Mouse (Mus musculus): Measurements from ENCODE around the gene Tlx2.

The Tlx2 gene

GRCm38 (mm10) chr6:83070247-83070310 is at the start of gene Tlx2:
Tlx2 (minus strand) TSS chr6:83070293.
- in situ Hi-C loops (cut with MboI, MseI) = loop anchor here in 1 of 2 experiments (5.0 kb wide), 1 partner anchor 47 kb away; the partner anchor contains the start of gene Mogs

- in situ Hi-C loops (cut with MboI, MseI) = loop anchor here in 1 of 2 experiments (5.0 to 10.0 kb wide), 2 partner anchors 47 to 875 kb away; partner anchors contain the start of gene Tlx2
Measured at GRCm38 (mm10) chr6:83119734-83120051, 49.6 kb upstream of the Tlx2 start.

GRCm38 (mm10) chr6:83118825-83119733 is 49.0 kb upstream of the Tlx2 start:
- in situ Hi-C loops (cut with MboI, MseI) = loop anchor here in 1 of 2 experiments (5.0 to 10.0 kb wide), 2 partner anchors 47 to 876 kb away; partner anchors contain the start of gene Tlx2

GRCm38 (mm10) chr6:83118369-83118768 is 48.3 kb upstream of the Tlx2 start:
- in situ Hi-C loops (cut with MboI, MseI) = loop anchor here in 1 of 2 experiments (5.0 to 10.0 kb wide), 2 partner anchors 46 to 876 kb away; partner anchors contain the start of gene Tlx2

GRCm38 (mm10) chr6:83117616-83118015 is 47.5 kb upstream of the Tlx2 start:
- in situ Hi-C loops (cut with MboI, MseI) = loop anchor here in 1 of 2 experiments (5.0 to 10.0 kb wide), 2 partner anchors 45 to 877 kb away; partner anchors contain the start of gene Tlx2

GRCm38 (mm10) chr6:83117165-83117438 is 47.0 kb upstream of the Tlx2 start:
- in situ Hi-C loops (cut with MboI, MseI) = loop anchor here in 1 of 2 experiments (5.0 to 10.0 kb wide), 2 partner anchors 45 to 878 kb away; partner anchors contain the start of gene Tlx2

GRCm38 (mm10) chr6:83116373-83117164 is 46.5 kb upstream of the Tlx2 start:
- in situ Hi-C loops (cut with MboI, MseI) = loop anchor here in 1 of 2 experiments (5.0 to 10.0 kb wide), 2 partner anchors 44 to 878 kb away; partner anchors contain the start of gene Tlx2

- in situ Hi-C loops (cut with MboI, MseI) = loop anchor here in 1 of 2 experiments (5.0 to 10.0 kb wide), 2 partner anchors 44 to 879 kb away; partner anchors contain the start of gene Tlx2
Measured at GRCm38 (mm10) chr6:83115682-83116372, 45.7 kb upstream of the Tlx2 start.

GRCm38 (mm10) chr6:83115011-83115671 is 45.0 kb upstream of the Tlx2 start, which contains the start of gene Mogs:
Mogs (plus strand) TSS chr6:83115496.
- in situ Hi-C loops (cut with MboI, MseI) = loop anchor here in 1 of 2 experiments (5.0 to 10.0 kb wide), 2 partner anchors 43 to 880 kb away; partner anchors contain the start of gene Tlx2

- in situ Hi-C loops (cut with MboI, MseI) = loop anchor here in 1 of 2 experiments (10.0 kb wide), 1 partner anchor 883 kb away; no protein-coding TSS in a partner anchor
Measured at GRCm38 (mm10) chr6:83111510-83112136, 41.5 kb upstream of the Tlx2 start.

GRCm38 (mm10) chr6:83108762-83109668 is 38.9 kb upstream of the Tlx2 start, which contains the start of gene Mrpl53:
Mrpl53 (plus strand) TSS chr6:83109040.
- in situ Hi-C loops (cut with MboI, MseI) = no loop called here

GRCm38 (mm10) chr6:83107566-83108400 is 37.7 kb upstream of the Tlx2 start:
- in situ Hi-C loops (cut with MboI, MseI) = no loop called here

GRCm38 (mm10) chr6:83104158-83104557 is 34.1 kb upstream of the Tlx2 start:
- in situ Hi-C loops (cut with MboI, MseI) = loop anchor here (5.0 kb wide), 3 partner anchors 107 to 173 kb away; no protein-coding TSS in a partner anchor

GRCm38 (mm10) chr6:83103130-83103650 is 33.1 kb upstream of the Tlx2 start:
- in situ Hi-C loops (cut with MboI, MseI) = loop anchor here (5.0 kb wide), 3 partner anchors 106 to 174 kb away; no protein-coding TSS in a partner anchor

GRCm38 (mm10) chr6:83101688-83102556 is 31.8 kb upstream of the Tlx2 start:
- in situ Hi-C loops (cut with MboI, MseI) = loop anchor here (5.0 kb wide), 3 partner anchors 105 to 175 kb away; no protein-coding TSS in a partner anchor

- in situ Hi-C loops (cut with MboI, MseI) = loop anchor here (5.0 kb wide), 3 partner anchors 104 to 176 kb away; no protein-coding TSS in a partner anchor
Measured at GRCm38 (mm10) chr6:83101316-83101687, 31.2 kb upstream of the Tlx2 start, which contains the start of the genes Ccdc142 and Gm42688. Ccdc142 (plus strand) TSS chr6:83101601. Gm42688 (plus strand) TSS chr6:83101617.

GRCm38 (mm10) chr6:83098411-83098810 is 28.3 kb upstream of the Tlx2 start:
- in situ Hi-C loops (cut with MboI, MseI) = no loop called here
